Mouse (Mus musculus) embryonic facial prominence, embryonic 12.5 days (tissue): ENCODE measurements around the gene Ctnnd2. TPM values are rescaled to one million over a fixed set of nuclear protein-coding genes. Genes with fewer than 3 reads are reported as not detected.

Source experiments
- ATAC-seq: fragments of 200-750 bp; cut with Nextera tagmentation; 2 replicates; pipeline ENCODE4 v1.8.0; 2017; ENCODE audit not compliant: insufficient number of reproducible peaks, insufficient read depth, low FRiP score, low TSS enrichment
- H3K27ac ChIP-seq: fragments of 300-500 bp; sonication (generic); 2 replicates; pipeline ENCODE4 v1.5.1; 2016; ENCODE audit warnings: mild to moderate bottlenecking
- H3K27me3 ChIP-seq: fragments of 300-500 bp; sonication (generic); 2 replicates; pipeline ENCODE4 v1.6.1; 2016; ENCODE audit warnings: mild to moderate bottlenecking, moderate library complexity
- H3K36me3 ChIP-seq: fragments of 300-500 bp; sonication (generic); 2 replicates; pipeline ENCODE4 v1.6.1; 2016; ENCODE audit warnings: mild to moderate bottlenecking
- H3K4me1 ChIP-seq: fragments of 300-500 bp; sonication (generic); 2 replicates; pipeline ENCODE4 v1.6.1; 2016
- H3K4me2 ChIP-seq: fragments of 300-500 bp; sonication (generic); replicated peaks from 2 replicates; pipeline ENCODE4 v1.6.1; 2016; ENCODE audit warnings: mild to moderate bottlenecking, moderate library complexity
- H3K4me3 ChIP-seq: fragments of 300-500 bp; sonication (generic); 2 replicates; pipeline ENCODE4 v1.5.1; 2016; ENCODE audit warnings: mild to moderate bottlenecking
- H3K9ac ChIP-seq: fragments of 300-500 bp; sonication (generic); 2 replicates; pipeline ENCODE4 v1.6.1; 2016; ENCODE audit warnings: mild to moderate bottlenecking, moderate library complexity
- H3K9me3 ChIP-seq: fragments of 300-500 bp; sonication (generic); 2 replicates; pipeline ENCODE4 v1.6.1; 2016; ENCODE audit warnings: mild to moderate bottlenecking, moderate library complexity
- WGBS: fragments of 180-500 bp; shearing (Covaris S2); methylation state at CpG from one replicate; pipeline ENCODE4 v1.1.7; 2016; 5-methylcytosine and 5-hydroxymethylcytosine counted together
- polyA plus RNA-seq: library from polyadenylated mRNA; unstranded; fragments of >200 nt; fragmentation: Nextera tagmentation; extraction: Ambion mirVana; gene quantifications from 2 replicates; pipeline ENCODE4 v1.2.1, GENCODE M21; 2016

Ctnnd2 gene
- polyA plus RNA-seq, 1 experiment from 2014 or later: 13.5 TPM

- Histone ChIP-seq H3K9me3 (no peaks in the 10 kb centered on the region), H3K27me3 (no peaks in the 10 kb centered on the region), H3K4me3 (no peak overlapping the region), H3K4me1 (no peaks in the 10 kb centered on the region), H3K36me3 (no peaks in the 10 kb centered on the region), H3K9ac (no peak overlapping the region), H3K27ac (no peak overlapping the region), H3K4me2 (no peak overlapping the region)
- no peak for ATAC-seq
- 75% methylated on average over 1 of the region's 1 CpGs for WGBS
Measured at GRCm38 (mm10) chr15:30945863-30946262, 773.5 kb downstream of the Ctnnd2 start.

GRCm38 (mm10) chr15:30958513-30958912 is 786.1 kb downstream of the Ctnnd2 start:
- no peaks in the 10 kb centered on the region for H3K36me3 ChIP-seq
- ATAC-seq: no peak
- H3K4me3 ChIP-seq: no peak overlapping the region
- H3K9me3 ChIP-seq: no peaks in the 10 kb centered on the region
- no peaks in the 10 kb centered on the region for H3K4me1 ChIP-seq
- H3K27me3 ChIP-seq: no peaks in the 10 kb centered on the region
- H3K9ac ChIP-seq: no peak overlapping the region
- no peak overlapping the region for H3K27ac ChIP-seq
- WGBS: 82% methylated on average over 4 of the region's 4 CpGs
- no peak overlapping the region for H3K4me2 ChIP-seq

- Histone ChIP-seq H3K4me2 (no peak overlapping the region), H3K4me1 (no peaks in the 10 kb centered on the region), H3K27ac (no peak overlapping the region), H3K9me3 (no peaks in the 10 kb centered on the region), H3K4me3 (no peak overlapping the region), H3K27me3 (no peaks in the 10 kb centered on the region), H3K36me3 (no peaks in the 10 kb centered on the region), H3K9ac (no peak overlapping the region)
- WGBS: 60% methylated on average over 8 of the region's 8 CpGs
- ATAC-seq: no peak
Measured at GRCm38 (mm10) chr15:30962421-30963160, 790.2 kb downstream of the Ctnnd2 start.

GRCm38 (mm10) chr15:30964046-30964445 is 791.7 kb downstream of the Ctnnd2 start:
- ATAC-seq: no peak
- no peak overlapping the region for H3K27ac ChIP-seq
- no peak overlapping the region for H3K9ac ChIP-seq
- H3K4me2 ChIP-seq: no peak overlapping the region
- H3K27me3 ChIP-seq: no peaks in the 10 kb centered on the region
- H3K36me3 ChIP-seq: no peaks in the 10 kb centered on the region
- 91% methylated on average over 7 of the region's 7 CpGs for WGBS
- no peaks in the 10 kb centered on the region for H3K4me1 ChIP-seq
- no peak overlapping the region for H3K4me3 ChIP-seq
- no peaks in the 10 kb centered on the region for H3K9me3 ChIP-seq

GRCm38 (mm10) chr15:30964865-30965679 is 792.7 kb downstream of the Ctnnd2 start:
- Histone ChIP-seq H3K4me1 (no peaks in the 10 kb centered on the region), H3K9ac (no peak overlapping the region), H3K4me3 (no peak overlapping the region), H3K4me2 (no peak overlapping the region), H3K27me3 (no peaks in the 10 kb centered on the region), H3K9me3 (no peaks in the 10 kb centered on the region), H3K36me3 (no peaks in the 10 kb centered on the region), H3K27ac (no peak overlapping the region)
- WGBS: 87% methylated on average over 4 of the region's 4 CpGs
- no peak for ATAC-seq

GRCm38 (mm10) chr15:30966826-30967225 is 794.4 kb downstream of the Ctnnd2 start:
- no peaks in the 10 kb centered on the region for H3K27me3 ChIP-seq
- no peaks in the 10 kb centered on the region for H3K4me1 ChIP-seq
- no peak overlapping the region for H3K27ac ChIP-seq
- no peaks in the 10 kb centered on the region for H3K9me3 ChIP-seq
- ATAC-seq: no peak
- H3K36me3 ChIP-seq: no peaks in the 10 kb centered on the region
- H3K9ac ChIP-seq: no peak overlapping the region
- H3K4me2 ChIP-seq: no peak overlapping the region
- H3K4me3 ChIP-seq: no peak overlapping the region
- WGBS: 92% methylated on average over 7 of the region's 7 CpGs

- no peak for ATAC-seq
- Histone ChIP-seq H3K36me3 (no peaks in the 10 kb centered on the region), H3K9me3 (no peaks in the 10 kb centered on the region), H3K4me1 (no peaks in the 10 kb centered on the region), H3K27ac (no peak overlapping the region), H3K9ac (no peak overlapping the region), H3K4me2 (no peak overlapping the region), H3K4me3 (no peak overlapping the region), H3K27me3 (no peaks in the 10 kb centered on the region)
- WGBS: 79% methylated on average over 1 of the region's 1 CpGs
Measured at GRCm38 (mm10) chr15:30974436-30974835, 802.0 kb downstream of the Ctnnd2 start.

- Histone ChIP-seq H3K4me3 (no peak overlapping the region), H3K9me3 (no peaks in the 10 kb centered on the region), H3K36me3 (no peaks in the 10 kb centered on the region), H3K27ac (no peak overlapping the region), H3K4me2 (no peak overlapping the region), H3K27me3 (no peaks in the 10 kb centered on the region), H3K9ac (no peak overlapping the region), H3K4me1 (no peaks in the 10 kb centered on the region)
- WGBS: 79% methylated on average over 16 of the region's 16 CpGs
- no peak for ATAC-seq
Measured at GRCm38 (mm10) chr15:30974991-30975775, 802.8 kb downstream of the Ctnnd2 start.

GRCm38 (mm10) chr15:30977166-30977740 is 804.9 kb downstream of the Ctnnd2 start:
- no peak for ATAC-seq
- no peaks in the 10 kb centered on the region for H3K27me3 ChIP-seq

GRCm38 (mm10) chr15:30986890-30987289 is 814.5 kb downstream of the Ctnnd2 start:
- no peaks in the 10 kb centered on the region for H3K27me3 ChIP-seq
- H3K9ac ChIP-seq: no peak overlapping the region
- no peak overlapping the region for H3K4me3 ChIP-seq
- H3K27ac ChIP-seq: no peak overlapping the region
- no peak for ATAC-seq
- H3K9me3 ChIP-seq: no peaks in the 10 kb centered on the region
- WGBS: 98% methylated on average over 2 of the region's 2 CpGs
- H3K36me3 ChIP-seq: no peaks in the 10 kb centered on the region
- H3K4me1 ChIP-seq: no peaks in the 10 kb centered on the region
- no peak overlapping the region for H3K4me2 ChIP-seq

More at GRCm38 (mm10) chr15:30977166-30977740, 804.9 kb downstream of the Ctnnd2 start:
- 88% methylated on average over 11 of the region's 11 CpGs for WGBS
- no peak overlapping the region for H3K4me3 ChIP-seq
- no peaks in the 10 kb centered on the region for H3K36me3 ChIP-seq
- H3K4me1 ChIP-seq: no peaks in the 10 kb centered on the region
- H3K4me2 ChIP-seq: no peak overlapping the region
- H3K27ac ChIP-seq: no peak overlapping the region
- no peak overlapping the region for H3K9ac ChIP-seq
- no peaks in the 10 kb centered on the region for H3K9me3 ChIP-seq

GRCm38 (mm10) chr15:30990421-30991252 is 818.2 kb downstream of the Ctnnd2 start:
- Histone ChIP-seq H3K27me3 (no peaks in the 10 kb centered on the region), H3K9ac (no peak overlapping the region), H3K4me1 (no peaks in the 10 kb centered on the region), H3K9me3 (no peaks in the 10 kb centered on the region), H3K27ac (no peak overlapping the region), H3K36me3 (no peaks in the 10 kb centered on the region), H3K4me3 (no peak overlapping the region), H3K4me2 (no peak overlapping the region)
- 49% methylated on average over 15 of the region's 15 CpGs for WGBS
- ATAC-seq: no peak
